Mouse (Mus musculus): ENCODE data around the gene Gm5127. TPM values are rescaled to one million over a fixed set of nuclear protein-coding genes. Genes with fewer than 3 reads are reported as not detected.

Gm5127 gene
- polyA plus RNA-seq (2017; shearing (Covaris generic)), result 1 to 10 TPM; 1.4 to 2.6 TPM

GRCm38 (mm10) chrX:106582886-106583285, at the start of gene Gm5127:
Gene Gm5127 (plus strand): TSS chrX:106583186.

GRCm38 (mm10) chrX:106603386-106603785, 20.4 kb downstream of the Gm5127 start, which contains the start of gene Cysltr1:
Gene Cysltr1 (minus strand): TSS chrX:106603679.

Other genes starting within 250 kb of the Gm5127 start
- not detected for gene Fndc3c1, start 97.8 kb upstream of the Gm5127 start, polyA plus RNA-seq (2017; shearing (Covaris generic))
- gene Cysltr1, start 20.5 kb downstream of the Gm5127 start, polyA plus RNA-seq (2017; shearing (Covaris generic)), result 10 to 100 TPM in 1 of 2 experiments, 1 to 10 TPM in 1; 2.5 to 16.9 TPM